Mouse (Mus musculus) kidney, adult 11 months (tissue): ENCODE data around the gene Olfr373.
A peak's percentile ranks its signal among the peaks of the same experiment; 100 is the strongest.
"Not testable (repeated sequence)": the region's sequence is repeated elsewhere in the genome, so short reads cannot be mapped to it uniquely, and the experiment has no call there.

Experiments used
- DNase-seq: peaks from one replicate; pipeline ENCODE4 v3.0.0; 2022

The Olfr373 gene

GRCm38 (mm10) chr8:72082877-72083276 is at the start of gene Olfr373:
TSS of gene Olfr373 (plus strand) at chr8:72083177.
- DNase-seq, result not testable (repeated sequence)

GRCm38 (mm10) chr8:72040918-72041317 is 42.1 kb upstream of the Olfr373 start, which contains the start of gene Olfr372:
TSS of gene Olfr372 (plus strand) at chr8:72041218.
- DNase-seq, result not testable (repeated sequence)

GRCm38 (mm10) chr8:72042493-72042892 is 40.5 kb upstream of the Olfr373 start:
- no peak for DNase-seq

- DNase-seq, result not testable (repeated sequence)
These were observed 28.3 kb upstream of the Olfr373 start for GRCm38 (mm10) chr8:72054633-72055032.

GRCm38 (mm10) chr8:72057643-72058042 is 25.3 kb upstream of the Olfr373 start:
- not testable (repeated sequence) for DNase-seq

GRCm38 (mm10) chr8:72066819-72067399 is 16.1 kb upstream of the Olfr373 start:
- not testable (repeated sequence) for DNase-seq

GRCm38 (mm10) chr8:72084744-72085143 is 1.8 kb downstream of the Olfr373 start:
- no peak for DNase-seq

- not testable (repeated sequence) for DNase-seq
These were observed 4.6 kb downstream of the Olfr373 start for GRCm38 (mm10) chr8:72087611-72088010.

GRCm38 (mm10) chr8:72096721-72097120 is 13.7 kb downstream of the Olfr373 start:
- DNase-seq, result not testable (repeated sequence)

- not testable (repeated sequence) for DNase-seq
These were observed 16.6 kb downstream of the Olfr373 start for GRCm38 (mm10) chr8:72099377-72100103.

- DNase-seq, result no peak
These were observed 22.2 kb downstream of the Olfr373 start for GRCm38 (mm10) chr8:72105165-72105564.

- DNase-seq, result no peak
These were observed 23.8 kb downstream of the Olfr373 start, which contains the start of gene Olfr374 for GRCm38 (mm10) chr8:72106740-72107139. TSS of gene Olfr374 (plus strand) at chr8:72107040.

GRCm38 (mm10) chr8:72110876-72111275 is 27.9 kb downstream of the Olfr373 start:
- no peak for DNase-seq

- DNase-seq, result no peak
These were observed 29.5 kb downstream of the Olfr373 start for GRCm38 (mm10) chr8:72112486-72112885.

- DNase-seq, result no peak
These were observed 32.2 kb downstream of the Olfr373 start for GRCm38 (mm10) chr8:72115202-72115601.

- DNase-seq, result no peak
These were observed 35.6 kb downstream of the Olfr373 start for GRCm38 (mm10) chr8:72118616-72119015.

- not testable (repeated sequence) for DNase-seq
These were observed 38.5 kb downstream of the Olfr373 start for GRCm38 (mm10) chr8:72121486-72121885.

GRCm38 (mm10) chr8:72121997-72122396 is 39.0 kb downstream of the Olfr373 start:
- DNase-seq, result no peak

- no peak for DNase-seq
These were observed 44.9 kb downstream of the Olfr373 start for GRCm38 (mm10) chr8:72127834-72128233.

GRCm38 (mm10) chr8:72131251-72131650 is 48.3 kb downstream of the Olfr373 start:
- peak; percentile 54 for DNase-seq

GRCm38 (mm10) chr8:72131901-72132300 is 48.9 kb downstream of the Olfr373 start:
- DNase-seq, result no peak

- no peak for DNase-seq
These were observed 49.4 kb downstream of the Olfr373 start for GRCm38 (mm10) chr8:72132417-72132816.

GRCm38 (mm10) chr8:72132891-72133290 is 49.9 kb downstream of the Olfr373 start:
- peak; percentile 22 for DNase-seq

- DNase-seq, result no peak
These were observed 50.5 kb downstream of the Olfr373 start for GRCm38 (mm10) chr8:72133507-72133906.
